Mouse (Mus musculus) stomach, embryonic 16.5 days (tissue): Measurements from ENCODE around the gene Slc9b1. TPM values are rescaled to one million over a fixed set of nuclear protein-coding genes. Genes with fewer than 3 reads are reported as not detected.

ENCODE experiments used
- ATAC-seq: fragments of 200-750 bp; cut with Nextera tagmentation; 2 replicates; pipeline ENCODE4 v1.8.0; 2017; ENCODE audit warnings: moderate number of reproducible peaks, moderate TSS enrichment; ENCODE audit not compliant: insufficient read depth, low FRiP score
- H3K27ac ChIP-seq: fragments of 300-500 bp; sonication (generic); 2 replicates; pipeline ENCODE4 v1.5.1; 2014; ENCODE audit warnings: low read length
- H3K27me3 ChIP-seq: fragments of 300-500 bp; sonication (generic); 2 replicates; pipeline ENCODE4 v1.6.1; 2014; ENCODE audit warnings: low read length, control low read depth, mixed read lengths; ENCODE audit not compliant: control insufficient read depth, insufficient read depth
- H3K36me3 ChIP-seq: fragments of 300-500 bp; sonication (generic); 2 replicates; pipeline ENCODE4 v1.6.1; 2014; ENCODE audit warnings: low read length; ENCODE audit not compliant: control insufficient read depth, insufficient read depth
- H3K4me1 ChIP-seq: fragments of 300-500 bp; sonication (generic); 2 replicates; pipeline ENCODE4 v1.6.1; 2014; ENCODE audit warnings: low read length, control low read depth, mixed read lengths; ENCODE audit not compliant: control insufficient read depth, insufficient read depth
- H3K4me2 ChIP-seq: fragments of 300-500 bp; sonication (generic); 2 replicates; pipeline ENCODE4 v1.6.1; 2014; ENCODE audit warnings: low read depth, low read length, mixed read lengths
- H3K4me3 ChIP-seq: fragments of 300-500 bp; sonication (generic); replicated peaks from 2 replicates; pipeline ENCODE4 v1.5.1; 2014; ENCODE audit warnings: mild to moderate bottlenecking, low read length
- H3K9ac ChIP-seq: fragments of 300-500 bp; sonication (generic); 2 replicates; pipeline ENCODE4 v1.6.1; 2014; ENCODE audit warnings: low read length
- H3K9me3 ChIP-seq: fragments of 300-500 bp; sonication (generic); replicated peaks from 2 replicates; pipeline ENCODE4 v1.6.1; 2016; ENCODE audit warnings: low read length, control low read depth; ENCODE audit not compliant: control insufficient read depth
- WGBS: fragments of 180-500 bp; shearing (Covaris S2); extraction: QIAGEN DNeasy Blood & Tissue Kit; methylation state at CpG from one replicate; pipeline ENCODE4 v1.1.7; 2014; 5-methylcytosine and 5-hydroxymethylcytosine counted together
- polyA plus RNA-seq: library from polyadenylated mRNA; unstranded; fragments of >200 nt; fragmentation: Nextera tagmentation; extraction: Ambion mirVana; gene quantifications from 2 replicates; pipeline ENCODE4 v1.2.1, GENCODE M21; 2015

Gene Slc9b1
- polyA plus RNA-seq, 1 experiment from 2014 or later = 0.34 TPM

- no peak overlapping the region for H3K9ac ChIP-seq
- no peaks in the 10 kb centered on the region for H3K36me3 ChIP-seq
- no peaks in the 10 kb centered on the region for H3K9me3 ChIP-seq
- WGBS = 76% methylated on average over 9 of the region's 9 CpGs
- ATAC-seq = no peak
- no peak overlapping the region for H3K4me2 ChIP-seq
- H3K4me1 ChIP-seq = no peaks in the 10 kb centered on the region
- H3K27ac ChIP-seq = no peak overlapping the region
- H3K27me3 ChIP-seq = no peaks in the 10 kb centered on the region
- H3K4me3 ChIP-seq = no peak overlapping the region
These were observed 55.4 kb downstream of the Slc9b1 start for GRCm38 (mm10) chr3:135403211-135403610.

GRCm38 (mm10) chr3:135403856-135404255, 56.0 kb downstream of the Slc9b1 start:
- Histone ChIP-seq H3K27me3 (no peaks in the 10 kb centered on the region), H3K36me3 (no peaks in the 10 kb centered on the region), H3K4me1 (no peaks in the 10 kb centered on the region), H3K27ac (no peak overlapping the region), H3K4me2 (no peak overlapping the region), H3K4me3 (no peak overlapping the region), H3K9me3 (no peaks in the 10 kb centered on the region), H3K9ac (no peak overlapping the region)
- WGBS = 69% methylated on average over 5 of the region's 5 CpGs
- ATAC-seq = no peak

- Histone ChIP-seq H3K27me3 (no peaks in the 10 kb centered on the region), H3K4me2 (no peak overlapping the region), H3K9me3 (no peaks in the 10 kb centered on the region), H3K9ac (no peak overlapping the region), H3K4me3 (no peak overlapping the region), H3K27ac (no peak overlapping the region), H3K4me1 (no peaks in the 10 kb centered on the region), H3K36me3 (no peaks in the 10 kb centered on the region)
- WGBS = 72% methylated on average over 4 of the region's 4 CpGs
- no peak for ATAC-seq
These were observed 56.8 kb downstream of the Slc9b1 start for GRCm38 (mm10) chr3:135404599-135404998.

DNA sequence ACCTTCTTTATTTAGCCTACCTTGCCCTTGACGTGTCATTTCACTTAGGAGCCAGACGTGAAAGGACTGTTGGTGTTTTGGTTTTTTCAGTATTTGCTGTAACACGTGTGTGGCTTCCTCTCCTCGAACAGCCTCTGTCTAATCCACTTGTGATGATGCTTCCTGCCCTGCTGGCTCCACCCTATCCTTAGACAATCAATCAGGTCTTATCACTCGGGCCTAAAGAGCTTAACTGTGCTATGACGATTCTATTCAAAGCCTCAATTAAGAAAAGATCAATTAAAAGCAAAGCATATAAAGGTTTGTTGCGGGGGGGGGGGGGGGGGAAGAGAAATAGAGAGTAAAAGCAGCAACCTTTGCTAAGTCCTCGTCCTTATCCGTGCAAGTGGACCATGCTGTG, 59.5 kb downstream of the Slc9b1 start:
- Histone ChIP-seq H3K4me1 (no peaks in the 10 kb centered on the region), H3K9ac (no peak overlapping the region), H3K36me3 (no peaks in the 10 kb centered on the region), H3K9me3 (no peaks in the 10 kb centered on the region), H3K4me3 (no peak overlapping the region), H3K27ac (no peak overlapping the region), H3K27me3 (no peaks in the 10 kb centered on the region), H3K4me2 (no peak overlapping the region)
- WGBS = 61% methylated on average over 9 of the region's 9 CpGs
- ATAC-seq = no peak

GRCm38 (mm10) chr3:135409219-135409618, 61.4 kb downstream of the Slc9b1 start:
- Histone ChIP-seq H3K4me3 (no peak overlapping the region), H3K9me3 (no peaks in the 10 kb centered on the region), H3K4me1 (peaks cover 6% of the 10 kb centered on the region; the same call in 1 of the 2 replicates), H3K9ac (no peak overlapping the region), H3K4me2 (no peak overlapping the region), H3K27ac (no peak overlapping the region), H3K27me3 (no peaks in the 10 kb centered on the region), H3K36me3 (no peaks in the 10 kb centered on the region)
- no peak for ATAC-seq
- 94% methylated on average over 5 of the region's 5 CpGs for WGBS

DNA sequence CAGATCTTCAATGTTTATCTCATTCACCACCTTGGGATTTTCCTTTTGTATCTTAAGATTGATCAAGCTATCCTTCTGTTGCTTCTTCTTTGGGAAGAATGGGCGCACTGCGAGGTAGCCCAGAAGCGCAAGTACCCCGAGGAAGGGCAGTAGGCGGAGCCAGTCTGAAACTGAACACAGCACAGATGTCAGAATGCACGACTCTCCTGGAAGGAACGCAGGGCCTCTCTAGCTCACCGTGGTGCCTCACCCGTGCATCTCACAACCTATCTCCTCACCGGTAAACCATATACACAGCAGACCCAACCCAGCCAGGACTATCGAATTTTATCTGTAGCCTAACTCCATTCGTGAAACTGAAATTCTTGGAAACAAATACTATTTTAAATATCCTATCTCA, 63.2 kb downstream of the Slc9b1 start:
- ATAC-seq = no peak
- no peaks in the 10 kb centered on the region for H3K36me3 ChIP-seq

GRCm38 (mm10) chr3:135411824-135412223, 64.0 kb downstream of the Slc9b1 start:
- no peak for ATAC-seq
- Histone ChIP-seq H3K36me3 (no peaks in the 10 kb centered on the region), H3K27ac (no peak overlapping the region), H3K27me3 (no peaks in the 10 kb centered on the region), H3K9ac (no peak overlapping the region), H3K4me2 (no peak overlapping the region), H3K9me3 (no peaks in the 10 kb centered on the region), H3K4me3 (no peak overlapping the region), H3K4me1 (peaks cover 9% of the 10 kb centered on the region; the same call in 1 of the 2 replicates)
- 58% methylated on average over 9 of the region's 9 CpGs for WGBS

More for the DNA sequence above, 63.2 kb downstream of the Slc9b1 start:
- Histone ChIP-seq H3K4me1 (peaks cover 9% of the 10 kb centered on the region; the same call in 1 of the 2 replicates), H3K27ac (no peak overlapping the region), H3K4me3 (no peak overlapping the region), H3K9ac (no peak overlapping the region), H3K9me3 (no peaks in the 10 kb centered on the region), H3K27me3 (no peaks in the 10 kb centered on the region), H3K4me2 (no peak overlapping the region)
- WGBS = 84% methylated on average over 12 of the region's 12 CpGs

GRCm38 (mm10) chr3:135417245-135417644, 69.4 kb downstream of the Slc9b1 start:
- H3K27me3 ChIP-seq = no peaks in the 10 kb centered on the region
- no peak overlapping the region for H3K4me2 ChIP-seq
- no peak overlapping the region for H3K27ac ChIP-seq

DNA sequence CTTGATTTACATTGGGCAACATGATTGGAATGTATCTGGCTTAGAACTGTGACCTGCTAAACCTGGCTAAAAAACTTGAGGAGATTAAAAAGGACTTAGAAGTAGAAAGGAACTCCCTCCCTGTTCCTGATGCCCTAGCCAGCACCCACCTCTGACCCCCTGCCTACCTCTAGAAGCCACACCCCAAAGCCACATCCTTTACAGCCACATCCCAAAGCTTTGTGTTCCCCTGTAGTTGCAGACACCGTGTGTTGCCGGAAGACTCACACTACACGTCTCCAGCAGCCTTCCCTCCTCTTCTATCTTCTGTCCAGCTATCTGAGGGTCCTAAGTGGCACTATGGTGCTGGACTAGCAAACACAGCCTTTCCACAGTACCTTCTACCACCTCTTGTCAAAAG, 70.0 kb downstream of the Slc9b1 start:
- 67% methylated on average over 3 of the region's 3 CpGs for WGBS

More at GRCm38 (mm10) chr3:135417245-135417644, 69.4 kb downstream of the Slc9b1 start:
- H3K36me3 ChIP-seq = no peaks in the 10 kb centered on the region
- no peaks in the 10 kb centered on the region for H3K9me3 ChIP-seq
- no peak overlapping the region for H3K9ac ChIP-seq
- peaks cover 14% of the 10 kb centered on the region; the same call in 1 of the 2 replicates for H3K4me1 ChIP-seq
- ATAC-seq = no peak
- no peak overlapping the region for H3K4me3 ChIP-seq
- WGBS = 75% methylated on average over 3 of the region's 3 CpGs

More for the DNA sequence above, 70.0 kb downstream of the Slc9b1 start:
- ATAC-seq = no peak
- Histone ChIP-seq H3K27me3 (no peaks in the 10 kb centered on the region), H3K4me3 (no peak overlapping the region), H3K4me2 (no peak overlapping the region), H3K4me1 (peaks cover 14% of the 10 kb centered on the region; the same call in 1 of the 2 replicates), H3K9me3 (no peaks in the 10 kb centered on the region), H3K27ac (no peak overlapping the region), H3K36me3 (no peaks in the 10 kb centered on the region), H3K9ac (no peak overlapping the region)
